Mouse (Mus musculus) frontal cortex, postnatal 25 days (tissue): ENCODE measurements at regions not wholly inside any gene's neighbourhood (a gene's known extent, or its start where the extent isn't known, plus 50 kb on each side); places are given as distances from the start of the nearest gene placed in this dataset.

Source experiments
- DNase-seq, 2 experiments: peaks; one replicate each; pipeline ENCODE4 v3.0.0; 2022; ENCODE audit warnings: low spot score in 2 of 2

DNA sequence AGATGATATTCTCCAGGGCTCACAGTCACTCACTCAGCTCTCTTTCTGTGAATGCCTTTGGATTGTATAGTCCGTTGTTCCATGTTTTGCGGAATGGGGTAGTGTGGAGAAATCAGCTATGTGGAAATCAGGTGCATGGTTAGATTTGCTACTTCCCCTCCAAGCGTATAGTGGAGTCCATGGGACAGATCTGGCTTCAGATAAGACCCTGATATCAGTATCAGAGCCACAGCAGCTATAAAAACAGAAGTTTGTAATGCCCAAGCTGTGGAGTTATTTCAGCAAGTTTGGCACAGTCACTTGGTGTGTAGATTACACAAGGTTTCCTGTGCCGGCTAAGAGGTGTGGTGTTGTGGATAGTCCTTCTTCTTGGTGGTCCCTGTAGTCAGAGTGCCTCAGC lies 359.6 kb upstream of the Nr3c2 start:
- no peak for DNase-seq

- DNase-seq: no peak
Measured at GRCm38 (mm10) chr8:76540611-76541010, 358.6 kb upstream of the Nr3c2 start.

GRCm38 (mm10) chr8:76551681-76552080 lies 347.6 kb upstream of the Nr3c2 start:
- no peak for DNase-seq

- DNase-seq: no peak
Measured at GRCm38 (mm10) chr8:76601566-76601965, 297.7 kb upstream of the Nr3c2 start.

- DNase-seq: no peak
Measured at GRCm38 (mm10) chr8:76618721-76619120, 280.5 kb upstream of the Nr3c2 start.

DNA sequence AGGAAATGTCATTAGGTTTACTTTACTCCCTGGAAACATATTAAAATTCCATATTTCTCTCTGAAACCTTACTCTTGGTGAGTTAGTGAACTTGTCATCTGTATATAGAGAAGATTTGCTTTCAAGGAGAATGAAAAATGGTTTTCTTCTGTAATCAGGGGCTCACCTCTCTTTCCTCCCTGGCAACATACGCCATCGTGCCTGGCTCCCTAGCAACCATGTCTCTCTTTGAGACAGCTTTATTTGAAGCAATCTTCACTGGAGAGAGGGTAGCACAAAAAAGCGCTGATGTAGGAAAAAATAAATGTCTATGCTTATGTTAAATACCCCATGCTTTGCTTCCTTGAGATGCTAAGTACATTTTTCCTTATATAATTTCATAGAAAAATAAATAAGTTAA lies 278.4 kb upstream of the Nr3c2 start:
- no peak for DNase-seq

GRCm38 (mm10) chr8:76633086-76633485 lies 266.2 kb upstream of the Nr3c2 start:
- no peak for DNase-seq
